Mouse (Mus musculus) forebrain, embryonic 14.5 days (tissue): Measurements from ENCODE around the gene Trp53rkb. TPM values are rescaled to one million over a fixed set of nuclear protein-coding genes. Genes with fewer than 3 reads are reported as not detected.

ENCODE experiments used
- ATAC-seq: fragments of 200-750 bp; cut with Nextera tagmentation; 2 replicates; pipeline ENCODE4 v1.8.0; 2017; ENCODE audit warnings: mild to moderate bottlenecking, moderate library complexity
- DNase-seq: peaks from one replicate; pipeline ENCODE4 v3.0.0-alpha.2; 2015; ENCODE audit warnings: low spot score
- H3K27ac ChIP-seq: fragments of 300-500 bp; sonication (generic); 2 replicates; pipeline ENCODE4 v1.5.1; 2014; ENCODE audit warnings: low read depth, mild to moderate bottlenecking, control low read depth, low read length, moderate library complexity
- H3K27me3 ChIP-seq: fragments of 300-500 bp; sonication (generic); replicated peaks from 2 replicates; pipeline ENCODE4 v1.6.1; 2014; ENCODE audit warnings: low read length, control low read depth, mixed read lengths; ENCODE audit not compliant: control insufficient read depth, insufficient read depth
- H3K36me3 ChIP-seq: fragments of 300-500 bp; sonication (generic); 2 replicates; pipeline ENCODE4 v1.6.1; 2014; ENCODE audit warnings: low read length, control low read depth; ENCODE audit not compliant: control insufficient read depth, insufficient read depth
- H3K4me1 ChIP-seq: fragments of 300-500 bp; sonication (generic); 2 replicates; pipeline ENCODE4 v1.6.1; 2014; ENCODE audit warnings: antibody characterized with exemption, low read length, control low read depth; ENCODE audit not compliant: control insufficient read depth, insufficient read depth
- H3K4me2 ChIP-seq: fragments of 300-500 bp; sonication (generic); 2 replicates; pipeline ENCODE4 v1.6.1; 2014; ENCODE audit warnings: mild to moderate bottlenecking, control low read depth, low read length
- H3K4me3 ChIP-seq: fragments of 300-500 bp; sonication (generic); 2 replicates; pipeline ENCODE4 v1.5.1; 2014; ENCODE audit warnings: low read depth, low read length, control low read depth
- H3K9ac ChIP-seq: fragments of 300-500 bp; sonication (generic); 2 replicates; pipeline ENCODE4 v1.6.1; 2014; ENCODE audit warnings: mild to moderate bottlenecking, low read length, control low read depth, moderate library complexity
- H3K9me3 ChIP-seq: fragments of 300-500 bp; sonication (generic); replicated peaks from 2 replicates; pipeline ENCODE4 v1.6.1; 2016; ENCODE audit warnings: low read length, control low read depth, mixed read lengths; ENCODE audit not compliant: control insufficient read depth
- WGBS: fragments of 180-500 bp; shearing (Covaris S2); extraction: QIAGEN DNeasy Blood & Tissue Kit; methylation state at CpG from one replicate; pipeline ENCODE4 v1.1.7; 2014; 5-methylcytosine and 5-hydroxymethylcytosine counted together
- polyA plus RNA-seq: library from polyadenylated mRNA; unstranded; fragments of >200 nt; fragmentation: Nextera tagmentation; extraction: Ambion mirVana; gene quantifications from 2 replicates; pipeline ENCODE4 v1.2.1, GENCODE M21; 2014

Trp53rkb gene
- polyA plus RNA-seq, 1 experiment from 2014 or later = 9.1 TPM

- Histone ChIP-seq H3K27ac (no peak overlapping the region), H3K4me2 (no peak overlapping the region), H3K4me1 (0 out of 2 replicates have a peak, but pooled peaks cover 3% of the 10 kb centered on the region), H3K9ac (no peak overlapping the region), H3K4me3 (no peak overlapping the region), H3K27me3 (no peaks in the 10 kb centered on the region), H3K9me3 (no peaks in the 10 kb centered on the region), H3K36me3 (no peaks in the 10 kb centered on the region)
- ATAC-seq = no peak
- WGBS = 36% methylated on average over 5 of the region's 5 CpGs
- peak; percentile 21 for DNase-seq
Measured at GRCm38 (mm10) chr2:166764051-166764450, 28.3 kb upstream of the Trp53rkb start.

GRCm38 (mm10) chr2:166767591-166767990 is 24.7 kb upstream of the Trp53rkb start:
- H3K27me3 ChIP-seq = no peaks in the 10 kb centered on the region
- 71% methylated on average over 9 of the region's 9 CpGs for WGBS
- no peak for ATAC-seq
- no peak overlapping the region for H3K4me3 ChIP-seq
- no peaks in the 10 kb centered on the region for H3K36me3 ChIP-seq
- H3K4me2 ChIP-seq = no peak overlapping the region
- H3K4me1 ChIP-seq = 0 out of 2 replicates have a peak, but pooled peaks cover 3% of the 10 kb centered on the region
- H3K27ac ChIP-seq = no peak overlapping the region
- H3K9me3 ChIP-seq = no peaks in the 10 kb centered on the region
- no peak overlapping the region for H3K9ac ChIP-seq
- DNase-seq = no peak

- Histone ChIP-seq H3K27me3 (no peaks in the 10 kb centered on the region), H3K9me3 (no peaks in the 10 kb centered on the region), H3K27ac (no peak overlapping the region), H3K4me2 (no peak overlapping the region), H3K36me3 (no peaks in the 10 kb centered on the region), H3K4me3 (no peak overlapping the region), H3K4me1 (no peaks in the 10 kb centered on the region), H3K9ac (no peak overlapping the region)
- WGBS = 76% methylated on average over 11 of the region's 11 CpGs
- no peak for ATAC-seq
- DNase-seq = no peak
Measured at GRCm38 (mm10) chr2:166771396-166771795, 20.9 kb upstream of the Trp53rkb start.

DNA sequence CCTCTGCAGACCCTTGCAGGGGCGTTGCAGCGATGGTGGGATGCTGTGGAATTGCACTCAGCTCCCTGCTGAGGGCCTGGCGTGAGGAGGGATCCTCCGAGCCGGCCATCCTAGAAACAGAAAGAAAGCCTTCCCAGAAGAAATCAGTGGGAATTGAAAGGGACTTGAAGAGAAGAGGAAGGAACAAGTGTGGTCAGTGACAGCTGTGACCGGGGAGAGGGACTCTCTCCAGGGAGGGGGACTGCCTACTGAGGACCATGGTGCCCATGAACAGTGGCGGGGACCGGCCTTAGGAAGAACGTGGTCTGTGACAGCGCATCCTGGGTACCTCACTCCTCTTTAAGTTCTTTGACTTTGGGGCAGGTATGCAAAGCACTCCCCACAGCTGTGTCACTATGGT is 18.7 kb upstream of the Trp53rkb start:
- Histone ChIP-seq H3K4me1 (no peaks in the 10 kb centered on the region), H3K4me2 (no peak overlapping the region), H3K9me3 (no peaks in the 10 kb centered on the region), H3K27ac (no peak overlapping the region), H3K27me3 (no peaks in the 10 kb centered on the region), H3K9ac (no peak overlapping the region), H3K4me3 (no peak overlapping the region), H3K36me3 (no peaks in the 10 kb centered on the region)
- DNase-seq (no peak), ATAC-seq (no peak)
- 83% methylated on average over 10 of the region's 10 CpGs for WGBS

- H3K9ac ChIP-seq = no peak overlapping the region
- H3K36me3 ChIP-seq = no peaks in the 10 kb centered on the region
- H3K27me3 ChIP-seq = no peaks in the 10 kb centered on the region
- 77% methylated on average over 10 of the region's 10 CpGs for WGBS
- H3K27ac ChIP-seq = no peak overlapping the region
- no peak overlapping the region for H3K4me3 ChIP-seq
- no peaks in the 10 kb centered on the region for H3K4me1 ChIP-seq
- H3K9me3 ChIP-seq = no peaks in the 10 kb centered on the region
- H3K4me2 ChIP-seq = no peak overlapping the region
- ATAC-seq = no peak
- no peak for DNase-seq
Measured at GRCm38 (mm10) chr2:166774275-166774674, 18.1 kb upstream of the Trp53rkb start.

GRCm38 (mm10) chr2:166775357-166775893 is 16.9 kb upstream of the Trp53rkb start:
- ATAC-seq (no peak), DNase-seq (no peak)
- no peaks in the 10 kb centered on the region for H3K27me3 ChIP-seq
- WGBS = 62% methylated on average over 11 of the region's 11 CpGs
- no peaks in the 10 kb centered on the region for H3K36me3 ChIP-seq
- no peak overlapping the region for H3K9ac ChIP-seq
- no peaks in the 10 kb centered on the region for H3K4me1 ChIP-seq
- H3K4me2 ChIP-seq = no peak overlapping the region
- no peak overlapping the region for H3K4me3 ChIP-seq
- no peaks in the 10 kb centered on the region for H3K9me3 ChIP-seq
- H3K27ac ChIP-seq = no peak overlapping the region

DNA sequence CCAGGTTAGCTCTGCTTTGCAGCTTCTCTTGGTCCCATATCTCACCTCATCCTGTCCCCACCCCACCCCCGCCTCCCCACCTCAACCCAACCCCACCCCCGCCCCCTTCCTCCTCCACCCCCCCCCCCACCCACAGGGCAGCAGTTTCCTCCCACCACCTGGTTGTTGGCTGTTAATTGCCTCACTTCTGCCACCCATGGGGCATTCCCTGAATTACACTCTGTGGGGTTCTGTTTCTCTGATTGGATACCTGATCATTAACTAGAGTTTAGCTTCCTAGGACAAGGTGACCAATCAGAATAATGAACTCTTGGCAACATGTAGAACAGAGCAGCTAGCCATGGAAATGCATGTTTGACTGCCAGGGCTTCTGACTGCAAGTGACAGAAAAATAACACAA is 16.1 kb upstream of the Trp53rkb start:
- no peak for DNase-seq
- Histone ChIP-seq H3K4me2 (no peak overlapping the region), H3K36me3 (no peaks in the 10 kb centered on the region), H3K9me3 (no peaks in the 10 kb centered on the region), H3K27me3 (no peaks in the 10 kb centered on the region), H3K4me1 (no peaks in the 10 kb centered on the region), H3K27ac (no peak overlapping the region), H3K9ac (no peak overlapping the region), H3K4me3 (no peak overlapping the region)
- WGBS = 8% methylated on average over 2 of the region's 2 CpGs
- ATAC-seq = no peak

DNA sequence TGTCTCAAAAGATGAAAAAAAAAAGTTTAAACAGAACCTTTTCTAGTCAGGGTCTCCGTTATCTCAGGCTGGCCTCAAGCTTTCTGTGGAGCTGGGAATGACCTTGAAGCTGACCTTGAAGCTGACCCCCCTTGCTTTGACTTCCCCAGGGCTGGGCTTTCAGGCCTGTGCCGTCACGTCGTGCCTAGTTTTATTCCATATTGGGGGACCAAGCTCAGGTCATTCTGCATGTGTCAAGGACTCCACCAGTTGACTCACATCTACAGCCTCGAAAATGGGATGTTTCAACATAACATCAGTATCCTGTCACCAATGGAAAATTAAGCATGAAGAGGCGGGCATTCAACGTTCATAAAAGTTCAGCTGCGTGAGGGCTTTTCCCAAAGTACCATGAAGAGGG is 12.4 kb upstream of the Trp53rkb start:
- no peak for ATAC-seq
- Histone ChIP-seq H3K9me3 (no peaks in the 10 kb centered on the region), H3K4me3 (no peak overlapping the region), H3K9ac (no peak overlapping the region), H3K36me3 (no peaks in the 10 kb centered on the region), H3K27ac (no peak overlapping the region), H3K27me3 (no peaks in the 10 kb centered on the region), H3K4me1 (no peaks in the 10 kb centered on the region), H3K4me2 (no peak overlapping the region)
- WGBS = 80% methylated on average over 8 of the region's 8 CpGs
- DNase-seq = no peak

DNA sequence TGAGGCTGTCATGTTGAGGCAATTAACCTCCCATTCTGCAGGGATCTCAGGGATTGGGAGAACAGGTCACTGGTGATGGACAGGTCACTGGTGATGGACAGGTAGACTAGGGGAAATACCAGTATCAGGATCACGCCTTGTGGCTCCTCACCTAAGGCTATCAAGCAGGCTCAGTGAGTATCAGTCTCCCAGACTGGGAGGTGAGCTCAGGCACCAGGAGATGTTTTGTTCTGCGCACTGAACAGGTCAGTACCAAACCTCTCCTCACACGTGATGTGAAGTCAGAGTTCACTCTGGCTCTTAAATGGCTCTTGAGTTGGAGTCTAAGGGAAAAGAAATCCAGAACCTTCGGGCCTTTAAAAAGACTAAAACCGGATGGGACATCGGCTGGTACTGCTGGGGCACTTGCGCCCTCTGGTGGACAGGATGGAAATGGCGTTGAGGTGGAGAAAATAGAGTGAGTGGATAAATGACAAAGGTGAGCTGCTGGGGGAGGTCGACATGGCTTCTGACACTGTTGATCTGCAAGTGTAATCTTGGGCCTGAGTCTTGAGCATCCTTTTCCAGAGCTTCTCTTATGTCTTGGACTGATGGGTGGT is 11.3 kb upstream of the Trp53rkb start:
- Histone ChIP-seq H3K9ac (no peak overlapping the region), H3K9me3 (no peaks in the 10 kb centered on the region), H3K4me2 (no peak overlapping the region), H3K36me3 (no peaks in the 10 kb centered on the region), H3K27ac (no peak overlapping the region), H3K4me1 (peaks cover 6% of the 10 kb centered on the region; the same call in 1 of the 2 replicates), H3K4me3 (no peak overlapping the region), H3K27me3 (no peaks in the 10 kb centered on the region)
- ATAC-seq = peak; percentile 32
- 12% methylated on average over 9 of the region's 9 CpGs for WGBS
- DNase-seq = peak; percentile 77
